Mouse (Mus musculus) testis, adult 2 months (tissue): ENCODE data around the gene Men1. TPM values are rescaled to one million over a fixed set of nuclear protein-coding genes. Genes with fewer than 3 reads are reported as not detected.

ENCODE experiments used
- H3K27ac ChIP-seq: fragments of 200-500 bp; 2 replicates; pipeline ENCODE4 v1.5.1; 2012; ENCODE audit warnings: low read depth, low read length; ENCODE audit not compliant: control insufficient read depth, insufficient read depth
- H3K27me3 ChIP-seq: fragments of 200-500 bp; 2 replicates; pipeline ENCODE4 v1.6.1; 2012; ENCODE audit warnings: mild to moderate bottlenecking, low read length, moderate library complexity; ENCODE audit not compliant: control insufficient read depth, insufficient read depth
- H3K36me3 ChIP-seq: fragments of 200-500 bp; 2 replicates; pipeline ENCODE4 v1.6.1; 2012; ENCODE audit warnings: mild to moderate bottlenecking, low read length; ENCODE audit not compliant: control insufficient read depth, insufficient read depth
- H3K4me1 ChIP-seq: fragments of 200-500 bp; 2 replicates; pipeline ENCODE4 v1.6.1; 2012; ENCODE audit warnings: low read length; ENCODE audit not compliant: control insufficient read depth, insufficient read depth
- H3K4me3 ChIP-seq: fragments of 200-500 bp; 2 replicates; pipeline ENCODE4 v1.5.1; 2012; ENCODE audit warnings: low read depth, mild to moderate bottlenecking, low read length, moderate library complexity, mixed read lengths; ENCODE audit not compliant: control insufficient read depth
- CTCF ChIP-seq: fragments of 200-500 bp; IDR thresholded peaks from 2 replicates; pipeline ENCODE4 v1.5.1; 2012; ENCODE audit warnings: low read depth, mild to moderate bottlenecking, inconsistent platforms, low read length, moderate library complexity; ENCODE audit not compliant: control insufficient read depth, insufficient read depth, insufficient replicate concordance
- POLR2A ChIP-seq: fragments of 200-500 bp; IDR thresholded peaks from 2 replicates; pipeline ENCODE4 v1.6.1; 2012; ENCODE audit warnings: low read depth, mild to moderate bottlenecking, inconsistent platforms, low read length, moderate library complexity; ENCODE audit not compliant: control insufficient read depth
- polyA plus RNA-seq: library from polyadenylated mRNA; depleted of rRNA; stranded (reverse); fragments of >200 nt; gene quantifications from 2 replicates; pipeline ENCODE4 v1.2.3, GENCODE M21; 2012

Gene Men1
- polyA plus RNA-seq, 1 experiment = 24.6 TPM

GRCm38 (mm10) chr19:6333761-6334595, 801 bp upstream of the Men1 start:
- Histone ChIP-seq H3K4me3 (no peak overlapping the region), H3K4me1 (peaks cover 20% of the 10 kb centered on the region), H3K27ac (peak overlapping the region; percentile 83), H3K36me3 (no peaks in the 10 kb centered on the region; the same call in 1 of the 2 replicates), H3K27me3 (no peaks in the 10 kb centered on the region)
- TF ChIP-seq POLR2A (no peak), CTCF (no peak)

- Histone ChIP-seq H3K4me1 (peaks cover 28% of the 10 kb centered on the region), H3K27ac (no peak overlapping the region), H3K27me3 (no peaks in the 10 kb centered on the region), H3K36me3 (no peaks in the 10 kb centered on the region; the same call in none of the 2 replicates), H3K4me3 (peak overlapping the region; percentile 93)
- TF ChIP-seq CTCF (no peak), POLR2A (no peak; the same call in 1 of the 2 replicates)
Measured at GRCm38 (mm10) chr19:6335458-6335827, 664 bp downstream of the Men1 start.

DNA sequence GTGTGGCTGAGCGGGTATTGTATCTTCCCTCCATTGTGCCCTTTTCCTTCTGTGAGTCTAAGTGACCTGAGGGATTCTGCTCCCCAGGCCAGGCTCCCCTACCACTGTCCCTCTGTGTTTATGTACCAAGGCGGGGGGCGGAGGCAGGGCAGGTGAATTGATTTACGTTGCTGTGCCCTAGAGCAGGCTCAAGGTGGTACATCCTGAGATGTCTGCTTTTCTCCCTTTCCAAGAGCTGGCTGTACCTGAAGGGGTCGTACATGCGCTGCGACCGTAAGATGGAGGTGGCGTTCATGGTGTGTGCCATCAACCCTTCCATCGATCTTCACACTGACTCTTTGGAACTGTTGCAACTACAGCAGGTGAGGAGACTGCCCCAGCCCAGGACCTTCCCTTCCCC, 2.1 kb downstream of the Men1 start:
- no peak for TF ChIP-seq CTCF
- no peak for TF ChIP-seq POLR2A
- no peaks in the 10 kb centered on the region for H3K27me3 ChIP-seq
- peaks cover 30% of the 10 kb centered on the region for H3K4me1 ChIP-seq
- no peaks in the 10 kb centered on the region; the same call in none of the 2 replicates for H3K36me3 ChIP-seq
- H3K4me3 ChIP-seq = no peak overlapping the region
- no peak overlapping the region for H3K27ac ChIP-seq

DNA sequence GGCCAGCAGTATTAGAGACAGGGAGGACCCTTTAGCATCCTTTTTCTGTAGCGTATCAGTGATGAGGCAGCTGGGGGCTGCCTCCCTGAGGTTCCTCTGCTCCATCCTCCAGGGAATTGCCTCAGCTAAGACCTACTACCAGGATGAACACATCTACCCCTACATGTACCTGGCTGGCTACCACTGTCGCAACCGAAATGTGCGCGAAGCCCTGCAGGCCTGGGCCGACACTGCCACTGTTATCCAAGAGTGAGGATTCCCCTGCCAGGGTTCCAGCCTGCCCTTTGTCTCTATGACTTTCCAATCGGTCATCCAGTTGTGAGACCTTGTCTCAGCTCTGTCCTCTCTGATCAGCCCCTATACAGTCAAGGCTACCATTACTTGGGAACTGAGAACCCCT, 3.4 kb downstream of the Men1 start:
- Histone ChIP-seq H3K4me3 (no peak overlapping the region), H3K36me3 (no peaks in the 10 kb centered on the region; the same call in none of the 2 replicates), H3K4me1 (peaks cover 28% of the 10 kb centered on the region)

GRCm38 (mm10) chr19:6338716-6339115, 3.9 kb downstream of the Men1 start:
- Histone ChIP-seq H3K4me3 (no peak overlapping the region), H3K36me3 (no peaks in the 10 kb centered on the region; the same call in none of the 2 replicates)

More for the DNA sequence above, 3.4 kb downstream of the Men1 start:
- Histone ChIP-seq H3K27me3 (no peaks in the 10 kb centered on the region), H3K27ac (no peak overlapping the region)
- TF ChIP-seq CTCF = no peak
- TF ChIP-seq POLR2A = no peak

DNA sequence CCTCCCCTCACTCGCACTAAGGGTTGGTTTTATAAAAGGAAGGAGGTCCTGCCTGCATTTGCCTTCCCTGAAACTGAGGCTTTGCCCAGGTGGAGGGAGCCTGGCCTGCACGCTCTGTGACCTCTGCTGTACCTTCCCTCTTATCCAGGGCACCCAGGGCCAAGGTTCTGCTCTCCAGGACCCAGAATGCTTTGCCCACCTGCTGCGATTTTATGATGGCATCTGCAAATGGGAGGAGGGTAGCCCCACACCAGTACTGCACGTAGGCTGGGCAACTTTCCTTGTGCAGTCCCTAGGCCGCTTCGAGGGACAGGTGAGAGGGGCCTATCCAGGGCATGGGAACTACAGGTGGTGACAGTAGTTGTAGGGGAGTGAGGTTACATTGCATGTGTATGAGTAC, 4.4 kb downstream of the Men1 start:
- H3K36me3 ChIP-seq = no peaks in the 10 kb centered on the region; the same call in none of the 2 replicates
- no peak for TF ChIP-seq POLR2A
- no peak for TF ChIP-seq CTCF
- no peaks in the 10 kb centered on the region for H3K27me3 ChIP-seq
- peaks cover 27% of the 10 kb centered on the region for H3K4me1 ChIP-seq
- H3K27ac ChIP-seq = no peak overlapping the region
- H3K4me3 ChIP-seq = no peak overlapping the region

More at GRCm38 (mm10) chr19:6338716-6339115, 3.9 kb downstream of the Men1 start:
- no peak overlapping the region for H3K27ac ChIP-seq
- H3K27me3 ChIP-seq = no peaks in the 10 kb centered on the region
- TF ChIP-seq POLR2A (no peak), CTCF (no peak)
- peaks cover 28% of the 10 kb centered on the region for H3K4me1 ChIP-seq

GRCm38 (mm10) chr19:6339890-6340504, 5.2 kb downstream of the Men1 start:
- TF ChIP-seq CTCF = no peak
- TF ChIP-seq POLR2A = no peak
- Histone ChIP-seq H3K27ac (peak overlapping the region; percentile 46), H3K27me3 (no peaks in the 10 kb centered on the region), H3K36me3 (no peaks in the 10 kb centered on the region; the same call in none of the 2 replicates), H3K4me1 (peaks cover 21% of the 10 kb centered on the region), H3K4me3 (no peak overlapping the region)
